Mouse (Mus musculus) heart, adult 2 months (tissue): ENCODE measurements around the gene Exoc4. TPM values are rescaled to one million over a fixed set of nuclear protein-coding genes. Genes with fewer than 3 reads are reported as not detected.

ENCODE experiments used
- DNase-seq, 2 experiments: peaks; one replicate each; pipeline ENCODE4 v3.0.0; 2021
- H3K27ac ChIP-seq: fragments of 200-600 bp; 2 replicates; pipeline ENCODE4 v1.8.1; 2022
- H3K27me3 ChIP-seq: fragments of 200-500 bp; 2 replicates; pipeline ENCODE4 v1.6.1; 2012; ENCODE audit warnings: mild to moderate bottlenecking, low read length, inconsistent platforms, mixed read lengths; ENCODE audit not compliant: control insufficient read depth, insufficient read depth
- H3K36me3 ChIP-seq: fragments of 200-500 bp; 2 replicates; pipeline ENCODE4 v1.6.1; 2012; ENCODE audit warnings: low read length, inconsistent platforms; ENCODE audit not compliant: control insufficient read depth, insufficient read depth
- H3K4me1 ChIP-seq: fragments of 200-500 bp; 2 replicates; pipeline ENCODE4 v1.6.1; 2011; ENCODE audit warnings: low read length; ENCODE audit not compliant: control insufficient read depth, insufficient read depth
- H3K4me3 ChIP-seq: fragments of 200-600 bp; 2 replicates; pipeline ENCODE4 v1.8.1; 2022
- H3K79me2 ChIP-seq: fragments of 200-500 bp; replicated peaks from 2 replicates; pipeline ENCODE4 v1.6.1; 2012; ENCODE audit warnings: mild to moderate bottlenecking, inconsistent platforms, low read length, moderate library complexity, mixed read lengths; ENCODE audit not compliant: control insufficient read depth, insufficient read depth
- H3K9ac ChIP-seq: fragments of 200-500 bp; 2 replicates; pipeline ENCODE4 v1.6.1; 2012; ENCODE audit warnings: low read depth, mild to moderate bottlenecking, control low read depth, inconsistent platforms, low read length, mixed read lengths
- CTCF ChIP-seq: fragments of 200-600 bp; IDR thresholded peaks from 2 replicates; pipeline ENCODE4 v1.8.1; 2022; ENCODE audit warnings: antibody characterized with exemption, mild to moderate bottlenecking, moderate library complexity
- EP300 ChIP-seq: fragments of 200-500 bp; IDR thresholded peaks from 2 replicates; pipeline ENCODE4 v1.6.1; 2011; ENCODE audit warnings: low read depth, low read length, control low read depth; ENCODE audit not compliant: insufficient read depth
- POLR2A ChIP-seq: fragments of 200-500 bp; IDR thresholded peaks from 2 replicates; pipeline ENCODE4 v1.6.1; 2011; ENCODE audit warnings: mild to moderate bottlenecking, low read depth, low read length, control low read depth; ENCODE audit not compliant: insufficient read depth
- WGBS: fragments of 180-500 bp; shearing (Covaris S2); methylation state at CpG from one replicate; pipeline ENCODE4 v1.1.7; 2018; 5-methylcytosine and 5-hydroxymethylcytosine counted together
- intact Hi-C: fragments of 180-260 bp; cut with DNase I; formaldehyde crosslinking; loops from one replicate; pipeline ENCODE4 v1.15.1; 2025
- polyA plus RNA-seq: library from polyadenylated mRNA; depleted of rRNA; stranded (reverse); fragments of >200 nt; gene quantifications from 2 replicates; pipeline ENCODE4 v1.2.3, GENCODE M21; 2012
- total RNA-seq, 2 experiments: library from RNA; stranded (reverse); gene quantifications; 2 replicates each; pipeline ENCODE4 v1.2.3; 2021

Gene Exoc4
- total and polyA plus RNA-seq, 3 experiments, result 9.9 to 36.0 (median 34.0) TPM

GRCm38 (mm10) chr6:33465392-33465791 is 216.5 kb downstream of the Exoc4 start:
- H3K9ac ChIP-seq, result no peak overlapping the region
- 77% methylated on average over 3 of the region's 3 CpGs for WGBS
- no peaks in the 10 kb centered on the region for H3K36me3 ChIP-seq
- no peak for DNase-seq
- H3K79me2 ChIP-seq, result no peaks in the 10 kb centered on the region
- TF ChIP-seq CTCF (no peak), POLR2A (no peak), EP300 (no peak)
- H3K27me3 ChIP-seq, result no peaks in the 10 kb centered on the region
- H3K4me3 ChIP-seq, result no peak overlapping the region
- intact Hi-C loops, result no loop called here
- no peak overlapping the region for H3K27ac ChIP-seq
- no peaks in the 10 kb centered on the region for H3K4me1 ChIP-seq

GRCm38 (mm10) chr6:33466168-33466839 is 217.4 kb downstream of the Exoc4 start:
- H3K79me2 ChIP-seq, result no peaks in the 10 kb centered on the region
- WGBS, result 90% methylated on average over 5 of the region's 5 CpGs
- no peaks in the 10 kb centered on the region for H3K27me3 ChIP-seq
- no peak overlapping the region for H3K27ac ChIP-seq
- H3K9ac ChIP-seq, result no peak overlapping the region
- intact Hi-C loops, result no loop called here
- no peak for DNase-seq
- H3K4me3 ChIP-seq, result no peak overlapping the region
- no peaks in the 10 kb centered on the region for H3K36me3 ChIP-seq
- H3K4me1 ChIP-seq, result no peaks in the 10 kb centered on the region
- no peak for TF ChIP-seq POLR2A

GRCm38 (mm10) chr6:33468480-33468879 is 219.6 kb downstream of the Exoc4 start:
- WGBS, result 94% methylated on average over 5 of the region's 5 CpGs
- intact Hi-C loops, result no loop called here
- no peaks in the 10 kb centered on the region for H3K36me3 ChIP-seq
- no peak overlapping the region for H3K9ac ChIP-seq
- H3K79me2 ChIP-seq, result no peaks in the 10 kb centered on the region
- H3K27me3 ChIP-seq, result no peaks in the 10 kb centered on the region
- H3K4me3 ChIP-seq, result no peak overlapping the region
- DNase-seq, result no peak
- no peaks in the 10 kb centered on the region for H3K4me1 ChIP-seq
- H3K27ac ChIP-seq, result no peak overlapping the region
- TF ChIP-seq CTCF, result no peak
- TF ChIP-seq EP300, result no peak
- TF ChIP-seq POLR2A, result no peak

GRCm38 (mm10) chr6:33476134-33476533 is 227.2 kb downstream of the Exoc4 start:
- no peaks in the 10 kb centered on the region for H3K36me3 ChIP-seq
- no peak overlapping the region for H3K4me3 ChIP-seq
- WGBS, result 87% methylated on average over 2 of the region's 2 CpGs
- H3K9ac ChIP-seq, result no peak overlapping the region
- H3K4me1 ChIP-seq, result no peaks in the 10 kb centered on the region
- H3K27me3 ChIP-seq, result no peaks in the 10 kb centered on the region
- TF ChIP-seq EP300 (no peak), POLR2A (no peak)
- no peak overlapping the region for H3K27ac ChIP-seq
- no peak for DNase-seq
- intact Hi-C loops, result no loop called here
- no peaks in the 10 kb centered on the region for H3K79me2 ChIP-seq

GRCm38 (mm10) chr6:33484568-33484967 is 235.7 kb downstream of the Exoc4 start:
- TF ChIP-seq EP300 (no peak), POLR2A (no peak), CTCF (no peak)
- Histone ChIP-seq H3K4me3 (no peak overlapping the region), H3K27me3 (no peaks in the 10 kb centered on the region), H3K79me2 (no peaks in the 10 kb centered on the region), H3K4me1 (no peaks in the 10 kb centered on the region), H3K27ac (no peak overlapping the region), H3K36me3 (no peaks in the 10 kb centered on the region), H3K9ac (no peak overlapping the region)
- intact Hi-C loops, result no loop called here
- no peak for DNase-seq
- WGBS, result 77% methylated on average over 9 of the region's 9 CpGs

GRCm38 (mm10) chr6:33489788-33490187 is 240.9 kb downstream of the Exoc4 start:
- no peaks in the 10 kb centered on the region for H3K36me3 ChIP-seq
- no peak overlapping the region for H3K4me3 ChIP-seq
- TF ChIP-seq EP300, result no peak
- WGBS, result 95% methylated on average over 2 of the region's 2 CpGs
- H3K9ac ChIP-seq, result no peak overlapping the region
- DNase-seq, result no peak
- H3K79me2 ChIP-seq, result no peaks in the 10 kb centered on the region
- intact Hi-C loops, result no loop called here
- no peaks in the 10 kb centered on the region for H3K4me1 ChIP-seq
- H3K27me3 ChIP-seq, result no peaks in the 10 kb centered on the region
- no peak overlapping the region for H3K27ac ChIP-seq
